Mouse (Mus musculus): Measurements from ENCODE around the gene Cd59a.

GRCm38 (mm10) chr2:104132266-104132859, 36.8 kb downstream of the Cd59a start:
- TF ChIP-seq CTCF (IDR thresholded peaks at IDR 0.05): no peak
- no peak for TF ChIP-seq POLR2A (IDR thresholded peaks at IDR 0.05; ENCODE audit: insufficient read depth, low read depth, low read length)
